Mouse (Mus musculus) liver, embryonic 15.5 days (tissue): ENCODE data around the gene Utp4. TPM values are rescaled to one million over a fixed set of nuclear protein-coding genes. Genes with fewer than 3 reads are reported as not detected.

Experiments used
- ATAC-seq: fragments of 200-750 bp; cut with Nextera tagmentation; 2 replicates; pipeline ENCODE4 v1.8.0; 2017; ENCODE audit warnings: moderate number of reproducible peaks, mild to moderate bottlenecking, moderate library complexity; ENCODE audit not compliant: insufficient read depth
- H3K27ac ChIP-seq: fragments of 300-500 bp; sonication (generic); replicated peaks from 2 replicates; pipeline ENCODE4 v1.5.1; 2015; ENCODE audit warnings: mild to moderate bottlenecking, inconsistent platforms
- H3K27me3 ChIP-seq: fragments of 300-500 bp; sonication (generic); 2 replicates; pipeline ENCODE4 v1.6.1; 2015; ENCODE audit warnings: mild to moderate bottlenecking, inconsistent platforms
- H3K36me3 ChIP-seq: fragments of 300-500 bp; sonication (generic); replicated peaks from 2 replicates; pipeline ENCODE4 v1.6.1; 2015; ENCODE audit warnings: moderate library complexity, mild to moderate bottlenecking, inconsistent platforms
- H3K4me1 ChIP-seq: fragments of 300-500 bp; sonication (generic); replicated peaks from 2 replicates; pipeline ENCODE4 v1.6.1; 2015; ENCODE audit warnings: inconsistent platforms
- H3K4me2 ChIP-seq: fragments of 300-500 bp; sonication (generic); 2 replicates; pipeline ENCODE4 v1.6.1; 2015; ENCODE audit warnings: moderate library complexity, mild to moderate bottlenecking, inconsistent platforms
- H3K4me3 ChIP-seq: fragments of 300-500 bp; sonication (generic); replicated peaks from 2 replicates; pipeline ENCODE4 v1.5.1; 2015; ENCODE audit warnings: mild to moderate bottlenecking, inconsistent platforms
- H3K9ac ChIP-seq: fragments of 300-500 bp; sonication (generic); 2 replicates; pipeline ENCODE4 v1.6.1; 2015; ENCODE audit warnings: moderate library complexity, mild to moderate bottlenecking, inconsistent platforms
- H3K9me3 ChIP-seq: fragments of 300-500 bp; sonication (generic); replicated peaks from 2 replicates; pipeline ENCODE4 v1.6.1; 2016; ENCODE audit warnings: inconsistent platforms
- WGBS: fragments of 180-500 bp; shearing (Covaris S2); methylation state at CpG from one replicate; pipeline ENCODE4 v1.1.7; 2015; ENCODE audit warnings: mixed read lengths; ENCODE audit not compliant: insufficient replicate concordance; 5-methylcytosine and 5-hydroxymethylcytosine counted together
- polyA plus RNA-seq: library from polyadenylated mRNA; unstranded; fragments of >200 nt; fragmentation: Nextera tagmentation; extraction: Ambion mirVana; gene quantifications from 2 replicates; pipeline ENCODE4 v1.2.1, GENCODE M21; 2015

Utp4 gene
- polyA plus RNA-seq, 1 experiment from 2014 or later: 31.8 TPM

- H3K9ac ChIP-seq: no peak overlapping the region
- no peak for ATAC-seq
- H3K36me3 ChIP-seq: no peaks in the 10 kb centered on the region
- H3K4me2 ChIP-seq: no peak overlapping the region
- WGBS: 36% methylated on average over 6 of the region's 6 CpGs
- peaks cover 25% of the 10 kb centered on the region for H3K27me3 ChIP-seq
- no peaks in the 10 kb centered on the region for H3K9me3 ChIP-seq
- 0 out of 2 replicates have a peak, but pooled peaks cover 6% of the 10 kb centered on the region for H3K4me1 ChIP-seq
- H3K4me3 ChIP-seq: no peak overlapping the region
- H3K27ac ChIP-seq: no peak overlapping the region
These were observed 35.9 kb downstream of the Utp4 start for GRCm38 (mm10) chr8:106929155-106929913.

- Histone ChIP-seq H3K36me3 (no peaks in the 10 kb centered on the region), H3K4me1 (peaks cover 8% of the 10 kb centered on the region; the same call in 1 of the 2 replicates), H3K9me3 (no peaks in the 10 kb centered on the region), H3K27me3 (peaks cover 28% of the 10 kb centered on the region), H3K27ac (no peak overlapping the region), H3K9ac (no peak overlapping the region), H3K4me2 (no peak overlapping the region), H3K4me3 (no peak overlapping the region)
- ATAC-seq: no peak
- 61% methylated on average over 5 of the region's 5 CpGs for WGBS
These were observed 36.5 kb downstream of the Utp4 start for GRCm38 (mm10) chr8:106929921-106930320.

GRCm38 (mm10) chr8:106932376-106933065 is 39.1 kb downstream of the Utp4 start:
- no peaks in the 10 kb centered on the region for H3K9me3 ChIP-seq
- 0 out of 2 replicates have a peak overlapping the region, but pooled peaks have one; percentile 3 for H3K4me3 ChIP-seq
- no peaks in the 10 kb centered on the region for H3K36me3 ChIP-seq
- peak overlapping the region; percentile 45 for H3K4me2 ChIP-seq
- no peak for ATAC-seq
- 16% methylated on average over 22 of the region's 22 CpGs for WGBS
- H3K4me1 ChIP-seq: peaks cover 23% of the 10 kb centered on the region
- H3K27me3 ChIP-seq: peaks cover 54% of the 10 kb centered on the region
- no peak overlapping the region for H3K9ac ChIP-seq
- no peak overlapping the region for H3K27ac ChIP-seq

GRCm38 (mm10) chr8:106933506-106934143 is 40.2 kb downstream of the Utp4 start:
- 59% methylated on average over 4 of the region's 4 CpGs for whole genome bisulfite sequencing
- no peak overlapping the region for H3K4me3 ChIP-seq
- no peak overlapping the region for H3K27ac ChIP-seq
- peaks cover 63% of the 10 kb centered on the region for H3K27me3 ChIP-seq
- ATAC-seq: no peak
- no peak overlapping the region for H3K4me2 ChIP-seq
- H3K9ac ChIP-seq: no peak overlapping the region
- H3K36me3 ChIP-seq: no peaks in the 10 kb centered on the region
- no peaks in the 10 kb centered on the region for H3K9me3 ChIP-seq
- H3K4me1 ChIP-seq: peaks cover 28% of the 10 kb centered on the region

GRCm38 (mm10) chr8:106934226-106934977 is 41.0 kb downstream of the Utp4 start:
- no peaks in the 10 kb centered on the region for H3K9me3 ChIP-seq
- H3K36me3 ChIP-seq: no peaks in the 10 kb centered on the region
- H3K27ac ChIP-seq: no peak overlapping the region
- no peak for ATAC-seq
- H3K9ac ChIP-seq: no peak overlapping the region
- H3K27me3 ChIP-seq: peaks cover 66% of the 10 kb centered on the region
- no peak overlapping the region for H3K4me3 ChIP-seq
- H3K4me1 ChIP-seq: peaks cover 28% of the 10 kb centered on the region
- 62% methylated on average over 16 of the region's 16 CpGs for WGBS
- H3K4me2 ChIP-seq: no peak overlapping the region

GRCm38 (mm10) chr8:106935324-106935869 is 42.0 kb downstream of the Utp4 start, which contains the start of gene Sntb2:
Gene Sntb2 (plus strand): TSS chr8:106935750.
- H3K27me3 ChIP-seq: peaks cover 66% of the 10 kb centered on the region
- WGBS: under 1% methylated on average over 41 of the region's 41 CpGs

GRCm38 (mm10) chr8:106935899-106936477 is 42.6 kb downstream of the Utp4 start:
- Histone ChIP-seq H3K4me1 (peaks cover 28% of the 10 kb centered on the region), H3K27me3 (peaks cover 66% of the 10 kb centered on the region), H3K9me3 (no peaks in the 10 kb centered on the region), H3K36me3 (no peaks in the 10 kb centered on the region), H3K9ac (peak overlapping the region; percentile 55), H3K4me3 (peak overlapping the region; percentile 64), H3K4me2 (peak overlapping the region; percentile 86), H3K27ac (peak overlapping the region; percentile 39; the same call in 1 of the 2 replicates)
- under 1% methylated on average over 71 of the region's 76 CpGs for WGBS
- ATAC-seq: peak; percentile 65

More at GRCm38 (mm10) chr8:106935324-106935869, 42.0 kb downstream of the Utp4 start, which contains the start of gene Sntb2:
- H3K36me3 ChIP-seq: no peaks in the 10 kb centered on the region
- H3K4me1 ChIP-seq: peaks cover 28% of the 10 kb centered on the region
- peak within 1 kb of the TSS; percentile 39; the same call in 1 of the 2 replicates for H3K27ac ChIP-seq
- H3K4me3 ChIP-seq: peak within 1 kb of the TSS; percentile 64
- H3K9me3 ChIP-seq: no peaks in the 10 kb centered on the region
- peak within 1 kb of the TSS; percentile 55 for H3K9ac ChIP-seq
- ATAC-seq: peak; percentile 75
- peak within 1 kb of the TSS; percentile 86 for H3K4me2 ChIP-seq

- Histone ChIP-seq H3K4me2 (peak overlapping the region; percentile 86), H3K27ac (no peak overlapping the region), H3K4me1 (peaks cover 28% of the 10 kb centered on the region), H3K27me3 (peaks cover 63% of the 10 kb centered on the region), H3K9ac (peak overlapping the region; percentile 55), H3K9me3 (no peaks in the 10 kb centered on the region), H3K36me3 (no peaks in the 10 kb centered on the region), H3K4me3 (peak overlapping the region; percentile 64)
- 2% methylated on average over 26 of the region's 26 CpGs for WGBS
- no peak for ATAC-seq
These were observed 43.1 kb downstream of the Utp4 start for GRCm38 (mm10) chr8:106936478-106937051.

GRCm38 (mm10) chr8:106937081-106937800 is 43.8 kb downstream of the Utp4 start:
- no peak for ATAC-seq
- WGBS: 55% methylated on average over 14 of the region's 14 CpGs

More at GRCm38 (mm10) chr8:106937081-106937800, 43.8 kb downstream of the Utp4 start:
- H3K4me2 ChIP-seq: peak overlapping the region; percentile 86
- no peaks in the 10 kb centered on the region for H3K36me3 ChIP-seq
- H3K4me3 ChIP-seq: peak overlapping the region; percentile 64
- no peak overlapping the region for H3K27ac ChIP-seq
- no peak overlapping the region for H3K9ac ChIP-seq
- peaks cover 28% of the 10 kb centered on the region for H3K4me1 ChIP-seq
- H3K9me3 ChIP-seq: no peaks in the 10 kb centered on the region
- peaks cover 59% of the 10 kb centered on the region for H3K27me3 ChIP-seq
